Mouse (Mus musculus): Measurements from ENCODE around the gene Zfp568. TPM values are rescaled to one million over a fixed set of nuclear protein-coding genes. Genes with fewer than 3 reads are reported as not detected.
A peak's percentile ranks its signal among the peaks of the same experiment; 100 is the strongest.

Zfp568 gene
- polyA plus RNA-seq, 1 experiment: 0.04 TPM

DNA sequence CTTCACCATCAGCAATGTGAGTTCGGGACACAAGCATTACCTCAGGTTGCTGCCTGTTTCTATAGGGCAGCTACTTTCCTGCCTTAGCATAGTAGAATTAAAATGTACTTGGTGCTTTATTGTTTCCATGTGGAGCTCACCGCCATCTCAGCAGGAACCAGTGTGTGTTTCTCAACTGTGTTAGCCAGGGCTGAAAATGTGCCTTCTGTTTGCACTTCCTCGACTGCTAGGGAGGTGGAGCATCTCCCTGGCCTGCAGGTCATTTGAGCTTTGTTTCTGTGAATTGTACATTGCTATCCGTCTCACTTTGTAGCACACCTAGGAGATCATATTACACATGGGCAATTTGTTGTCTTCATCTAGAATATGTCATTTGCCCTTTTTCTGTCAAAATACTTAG lies 43.6 kb downstream of the Zfp568 start:
- Histone ChIP-seq H3K36me3 (ENCODE audit: control insufficient read depth) (peaks cover 38% of the 10 kb centered on the region), H3K4me1 (ENCODE audit: control insufficient read depth) (peaks cover 23% of the 10 kb centered on the region), H3K4me3 (replicated peaks) (no peak overlapping the region), H3K9me3 (ENCODE audit: control insufficient read depth, low read length) (no peaks in the 10 kb centered on the region), H3K27me3 (ENCODE audit: control insufficient read depth) (no peaks in the 10 kb centered on the region)
- TF ChIP-seq GATA1 (IDR thresholded peaks at IDR 0.05; ENCODE audit: low read length) (no peak), TAL1 (IDR thresholded peaks at IDR 0.05; ENCODE audit: low read length) (no peak)

- Histone ChIP-seq H3K9me3 (ENCODE audit: control insufficient read depth, low read length) (no peaks in the 10 kb centered on the region), H3K27me3 (ENCODE audit: control insufficient read depth) (no peaks in the 10 kb centered on the region), H3K36me3 (ENCODE audit: control insufficient read depth) (peaks cover 26% of the 10 kb centered on the region), H3K4me3 (replicated peaks) (no peak overlapping the region), H3K4me1 (ENCODE audit: control insufficient read depth) (peaks cover 16% of the 10 kb centered on the region)
- TF ChIP-seq TAL1 (IDR thresholded peaks at IDR 0.05; ENCODE audit: low read length) (no peak), GATA1 (IDR thresholded peaks at IDR 0.05; ENCODE audit: low read length) (no peak)
These were observed 44.8 kb downstream of the Zfp568 start for GRCm38 (mm10) chr7:30028572-30028971.

- Histone ChIP-seq H3K36me3 (ENCODE audit: control insufficient read depth) (peaks cover 12% of the 10 kb centered on the region), H3K9me3 (ENCODE audit: control insufficient read depth, low read length) (peaks cover 2% of the 10 kb centered on the region; the same call in 1 of the 2 replicates), H3K4me3 (replicated peaks) (no peak overlapping the region), H3K4me1 (ENCODE audit: control insufficient read depth) (peaks cover 20% of the 10 kb centered on the region), H3K27me3 (ENCODE audit: control insufficient read depth) (no peaks in the 10 kb centered on the region)
- TF ChIP-seq TAL1 (IDR thresholded peaks at IDR 0.05; ENCODE audit: low read length): no peak
- no peak for TF ChIP-seq GATA1 (IDR thresholded peaks at IDR 0.05; ENCODE audit: low read length)
These were observed 46.9 kb downstream of the Zfp568 start for GRCm38 (mm10) chr7:30030677-30031076.

- Histone ChIP-seq H3K9me3 (ENCODE audit: control insufficient read depth, low read length) (peaks cover 2% of the 10 kb centered on the region; the same call in 1 of the 2 replicates), H3K4me1 (ENCODE audit: control insufficient read depth) (peaks cover 14% of the 10 kb centered on the region), H3K27me3 (ENCODE audit: control insufficient read depth) (no peaks in the 10 kb centered on the region), H3K36me3 (ENCODE audit: control insufficient read depth) (peaks cover 7% of the 10 kb centered on the region), H3K4me3 (replicated peaks) (no peak overlapping the region)
- TF ChIP-seq TAL1 (IDR thresholded peaks at IDR 0.05; ENCODE audit: low read length) (no peak), GATA1 (IDR thresholded peaks at IDR 0.05; ENCODE audit: low read length) (no peak)
These were observed 47.6 kb downstream of the Zfp568 start for GRCm38 (mm10) chr7:30031379-30031778.

- H3K4me3 ChIP-seq (replicated peaks): no peak overlapping the region
- H3K36me3 ChIP-seq (ENCODE audit: control insufficient read depth): no peaks in the 10 kb centered on the region; the same call in 1 of the 2 replicates
- no peaks in the 10 kb centered on the region for H3K27me3 ChIP-seq (ENCODE audit: control insufficient read depth)
- peaks cover 13% of the 10 kb centered on the region for H3K4me1 ChIP-seq (ENCODE audit: control insufficient read depth)
- TF ChIP-seq GATA1 (IDR thresholded peaks at IDR 0.05; ENCODE audit: low read length) (no peak), TAL1 (IDR thresholded peaks at IDR 0.05; ENCODE audit: low read length) (no peak)
- peaks cover 2% of the 10 kb centered on the region; the same call in 1 of the 2 replicates for H3K9me3 ChIP-seq (ENCODE audit: control insufficient read depth, low read length)
These were observed 50.6 kb downstream of the Zfp568 start for GRCm38 (mm10) chr7:30034331-30034730.

DNA sequence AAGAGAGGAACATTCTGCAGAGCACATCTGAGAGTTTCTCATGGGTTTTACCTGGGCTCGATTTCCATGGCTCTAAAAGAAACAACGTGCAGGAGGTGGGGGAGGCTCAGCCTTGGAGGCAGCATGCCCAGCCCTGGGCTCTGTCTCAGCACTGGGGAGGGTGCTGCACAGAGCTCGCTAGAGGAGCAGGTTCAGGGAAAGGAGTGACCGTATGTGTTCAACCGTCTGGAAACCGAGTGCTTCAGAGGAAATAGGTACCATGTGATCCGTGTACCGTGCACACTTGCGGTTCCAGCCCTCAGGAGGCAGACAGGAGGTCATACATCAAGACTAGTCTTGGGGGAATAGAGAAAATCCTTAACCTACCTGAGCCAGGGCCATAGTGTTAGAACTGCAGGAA lies 60.6 kb downstream of the Zfp568 start:
- H3K4me3 ChIP-seq (replicated peaks): no peak overlapping the region
- H3K27me3 ChIP-seq (ENCODE audit: control insufficient read depth): no peaks in the 10 kb centered on the region
- no peaks in the 10 kb centered on the region for H3K36me3 ChIP-seq (ENCODE audit: control insufficient read depth)
- H3K4me1 ChIP-seq (ENCODE audit: control insufficient read depth): no peaks in the 10 kb centered on the region
- TF ChIP-seq GATA1 (IDR thresholded peaks at IDR 0.05; ENCODE audit: low read length) (no peak), TAL1 (IDR thresholded peaks at IDR 0.05; ENCODE audit: low read length) (no peak)
- no peaks in the 10 kb centered on the region for H3K9me3 ChIP-seq (ENCODE audit: control insufficient read depth, low read length)

DNA sequence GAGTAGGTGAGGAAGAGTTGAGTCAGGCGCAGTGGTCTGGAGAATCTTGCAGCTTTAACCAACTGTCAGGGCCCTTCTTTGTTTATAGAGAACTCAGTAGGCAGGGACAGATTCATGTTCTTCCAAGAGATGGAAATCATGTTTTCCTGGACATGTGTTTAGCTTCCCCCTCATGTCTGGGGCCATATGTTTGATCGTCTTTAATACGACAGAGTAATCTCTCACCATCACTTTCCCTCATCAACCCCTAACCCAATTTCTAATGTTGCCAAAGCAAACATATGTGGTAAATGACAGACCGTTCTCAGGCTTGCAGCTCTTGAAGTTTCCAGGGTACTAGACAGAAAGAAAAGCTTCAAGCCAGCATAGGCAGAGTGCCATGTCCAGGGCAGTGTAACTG lies 64.4 kb downstream of the Zfp568 start:
- H3K9me3 ChIP-seq (ENCODE audit: control insufficient read depth, low read length): no peaks in the 10 kb centered on the region
- no peaks in the 10 kb centered on the region for H3K27me3 ChIP-seq (ENCODE audit: control insufficient read depth)
- H3K4me1 ChIP-seq (ENCODE audit: control insufficient read depth): peaks cover 13% of the 10 kb centered on the region

GRCm38 (mm10) chr7:30050882-30051548 lies 67.3 kb downstream of the Zfp568 start, which contains the start of gene Zfp14:
Gene Zfp14 (minus strand): TSS chr7:30051380.
- H3K36me3 ChIP-seq (ENCODE audit: control insufficient read depth): peaks cover 2% of the 10 kb centered on the region; the same call in 1 of the 2 replicates
- H3K4me3 ChIP-seq (replicated peaks): peak within 1 kb of the TSS; percentile 63
- no peaks in the 10 kb centered on the region for H3K9me3 ChIP-seq (ENCODE audit: control insufficient read depth, low read length)
- no peaks in the 10 kb centered on the region for H3K27me3 ChIP-seq (ENCODE audit: control insufficient read depth)
- peaks cover 13% of the 10 kb centered on the region for H3K4me1 ChIP-seq (ENCODE audit: control insufficient read depth)
- TF ChIP-seq GATA1 (IDR thresholded peaks at IDR 0.05; ENCODE audit: low read length) (no peak), TAL1 (IDR thresholded peaks at IDR 0.05; ENCODE audit: low read length) (no peak)

More for the DNA sequence above, 64.4 kb downstream of the Zfp568 start:
- Histone ChIP-seq H3K4me3 (replicated peaks) (no peak overlapping the region), H3K36me3 (ENCODE audit: control insufficient read depth) (no peaks in the 10 kb centered on the region)
- TF ChIP-seq TAL1 (IDR thresholded peaks at IDR 0.05; ENCODE audit: low read length) (no peak), GATA1 (IDR thresholded peaks at IDR 0.05; ENCODE audit: low read length) (no peak)

GRCm38 (mm10) chr7:30053591-30053990 lies 69.8 kb downstream of the Zfp568 start:
- Histone ChIP-seq H3K4me3 (replicated peaks) (no peak overlapping the region), H3K36me3 (ENCODE audit: control insufficient read depth) (peaks cover 12% of the 10 kb centered on the region), H3K4me1 (ENCODE audit: control insufficient read depth) (peaks cover 13% of the 10 kb centered on the region), H3K27me3 (ENCODE audit: control insufficient read depth) (no peaks in the 10 kb centered on the region), H3K9me3 (ENCODE audit: control insufficient read depth, low read length) (no peaks in the 10 kb centered on the region)
- TF ChIP-seq TAL1 (IDR thresholded peaks at IDR 0.05; ENCODE audit: low read length) (no peak), GATA1 (IDR thresholded peaks at IDR 0.05; ENCODE audit: low read length) (no peak)
